In genomic region chr6:98948153-98949141, GRCm38 (mm10) we compare ENCODE assay signal across 10 mouse cellular contexts.
A peak's percentile ranks its signal among the peaks of the same experiment; 100 is the strongest.
DNase-seq lines count a peak whose midpoint lies in the region; ATAC-seq and TF ChIP-seq lines count a peak whose summit lies in the region.
"Had no signal": no experiment of that assay in that cellular context is flagged by ENCODE, and none has a peak within 500 bp of the region (broad histone marks: within the 10 kb centered on the region; RNA-seq: fewer than 3 reads in every experiment).

No protein-coding gene starts in this region.

- ATAC-seq in frontal cortex, adult (ENCODE audit: low TSS enrichment) = peak; percentile 72
- ATAC-seq in midbrain, embryonic 15.5 days (replicated peaks) = no peak

- H3K4me1 ChIP-seq in embryonic fibroblast, embryonic 13.5 days (ENCODE audit: control insufficient read depth, insufficient read depth, low read length) = peaks cover 14% of the 10 kb centered on the region
- peaks cover 9% of the 10 kb centered on the region; the same call in 1 of the 2 replicates for H3K4me1 ChIP-seq in midbrain, embryonic 15.5 days

- no peaks in the 10 kb centered on the region for H3K9me3 ChIP-seq in midbrain, embryonic 15.5 days
- H3K9me3 ChIP-seq: megakaryocyte, embryonic 14.5 days had no signal

- H3K4me3 ChIP-seq in left cerebral cortex, adult 2 months = no peak overlapping the region
- H3K4me3 ChIP-seq in embryonic fibroblast, embryonic 13.5 days (ENCODE audit: insufficient read depth, low read length) = no peak overlapping the region
- no peak overlapping the region for H3K4me3 ChIP-seq in midbrain, embryonic 15.5 days
- H3K4me3 ChIP-seq: megakaryocyte, embryonic 14.5 days had no signal

- no peak overlapping the region for H3K4me2 ChIP-seq in midbrain, embryonic 15.5 days

- H3K36me3 ChIP-seq in midbrain, embryonic 15.5 days (replicated peaks) = no peaks in the 10 kb centered on the region

- H3K27ac ChIP-seq in left cerebral cortex, adult 2 months = peak overlapping the region; percentile 71; the same call in 1 of the 2 replicates
- H3K27ac ChIP-seq in embryonic fibroblast, embryonic 13.5 days (ENCODE audit: insufficient read depth, low read length) = peak overlapping the region; percentile 20; the same call in 1 of the 2 replicates
- peak overlapping the region; percentile 21; the same call in 1 of the 2 replicates for H3K27ac ChIP-seq in midbrain, embryonic 15.5 days

- intact Hi-C loops in left cerebral cortex, adult 2 months (cut with DNase I) = loop anchor here (10.0 kb wide), 1 partner anchor 576 kb away; the partner anchor contains the start of gene Foxp1
- intact Hi-C loops in left cerebral cortex, postnatal 4 days (cut with DNase I) = no loop called here

- TF ChIP-seq CTCF in left cerebral cortex, adult 2 months (IDR thresholded peaks at IDR 0.05) = no peak
- no peak for TF ChIP-seq CTCF in embryonic fibroblast, embryonic 13.5 days (IDR thresholded peaks at IDR 0.05; ENCODE audit: borderline replicate concordance, insufficient read depth, low read length)

- no peak for TF ChIP-seq POLR2A in embryonic fibroblast, embryonic 13.5 days (IDR thresholded peaks at IDR 0.05; ENCODE audit: low read depth, low read length)

- H3K9ac ChIP-seq in midbrain, embryonic 15.5 days = no peak overlapping the region

- H3K27me3 ChIP-seq in midbrain, embryonic 15.5 days (replicated peaks) = no peaks in the 10 kb centered on the region
- H3K27me3 ChIP-seq: megakaryocyte, embryonic 14.5 days had no signal

- DNase-seq in frontal cortex, adult 2 months (ENCODE audit: extremely low spot score in 1 of 2, low spot score in 1 of 2) = no peak
- no peak for DNase-seq in left cerebral cortex, adult 2 months (ENCODE audit: extremely low spot score in 1 of 2, low spot score in 2 of 2)
- DNase-seq in left cerebral cortex, postnatal 4 days = no peak
- DNase-seq in cerebellum, postnatal 36 days = no peak
- no peak for DNase-seq in layer of hippocampus, postnatal 10 days (ENCODE audit: low spot score in 2 of 2)
- DNase-seq: cerebellum, adult 8-10 months had no signal

- 67% methylated on average over 21 of the region's 21 CpGs for WGBS in midbrain, embryonic 15.5 days

Comparison
In these comparisons a context has a peak if more than half of its experiments do, and no peak if none do; other contexts are left out.
1. H3K27ac ChIP-seq: peak in every context shown above with its lines; median percentile 71 in left cerebral cortex, adult 2 months; 21 in midbrain, embryonic 15.5 days; 20 in embryonic fibroblast, embryonic 13.5 days.